Mouse (Mus musculus) liver, embryonic 14.5 days (tissue): Measurements from ENCODE around the gene Ppt2. TPM values are rescaled to one million over a fixed set of nuclear protein-coding genes. Genes with fewer than 3 reads are reported as not detected.

Experiments
- ATAC-seq: fragments of 200-750 bp; cut with Nextera tagmentation; 2 replicates; pipeline ENCODE4 v1.8.0; 2017; ENCODE audit warnings: moderate number of reproducible peaks, mild to moderate bottlenecking, moderate library complexity; ENCODE audit not compliant: insufficient read depth
- DNase-seq, 3 experiments: peaks; one replicate each; pipeline ENCODE4 v3.0.0-alpha.2; 2012 to 2013; ENCODE audit warnings: low read depth in 3 of 3, low spot score in 3 of 3
- H3K27ac ChIP-seq: fragments of 300-500 bp; sonication (generic); 2 replicates; pipeline ENCODE4 v1.5.1; 2014; ENCODE audit warnings: moderate library complexity, mild to moderate bottlenecking, control low read depth, inconsistent platforms
- H3K27me3 ChIP-seq: fragments of 300-500 bp; sonication (generic); 2 replicates; pipeline ENCODE4 v1.6.1; 2014; ENCODE audit warnings: mild to moderate bottlenecking, low read length, moderate library complexity; ENCODE audit not compliant: control insufficient read depth, insufficient read depth
- H3K36me3 ChIP-seq: fragments of 300-500 bp; sonication (generic); replicated peaks from 2 replicates; pipeline ENCODE4 v1.6.1; 2014; ENCODE audit warnings: low read depth; ENCODE audit not compliant: control insufficient read depth, insufficient read depth
- H3K4me1 ChIP-seq, 2 experiments: fragments of 200-500 bp in 1 of 2; fragments of 300-500 bp in 1 of 2; sonication (generic) in 1 of 2; replicated peaks; 2 replicates each; pipeline ENCODE4 v1.6.1; 2012 to 2014; ENCODE audit warnings: antibody characterized with exemption in 1 of 2, inconsistent platforms in 1 of 2, low read length in 1 of 2; ENCODE audit not compliant: control insufficient read depth in 2 of 2, insufficient read depth in 2 of 2
- H3K4me2 ChIP-seq: fragments of 300-500 bp; sonication (generic); 2 replicates; pipeline ENCODE4 v1.6.1; 2014; ENCODE audit warnings: low read depth, mild to moderate bottlenecking, control low read depth, moderate library complexity
- H3K4me3 ChIP-seq, 2 experiments: fragments of 200-500 bp in 1 of 2; fragments of 300-500 bp in 1 of 2; sonication (generic) in 1 of 2; 2 replicates each; pipeline ENCODE4 v1.5.1; 2012 to 2014; ENCODE audit warnings: low read depth in 2 of 2, low read length in 2 of 2, mild to moderate bottlenecking in 2 of 2, control low read depth in 1 of 2, inconsistent platforms in 1 of 2, moderate library complexity in 1 of 2; ENCODE audit not compliant: insufficient read depth in 1 of 2
- H3K9ac ChIP-seq: fragments of 300-500 bp; sonication (generic); replicated peaks from 2 replicates; pipeline ENCODE4 v1.6.1; 2014; ENCODE audit warnings: mild to moderate bottlenecking, control low read depth, moderate library complexity
- H3K9me3 ChIP-seq: fragments of 300-500 bp; sonication (generic); 2 replicates; pipeline ENCODE4 v1.6.1; 2016; ENCODE audit warnings: low read length, mixed read lengths; ENCODE audit not compliant: control insufficient read depth
- CTCF ChIP-seq: IDR thresholded peaks from 2 replicates; pipeline ENCODE4 v1.5.1; 2016; ENCODE audit warnings: antibody characterized with exemption, low read depth, control low read depth
- EP300 ChIP-seq: IDR thresholded peaks from 2 replicates; pipeline ENCODE4 v1.6.1; 2016; ENCODE audit warnings: antibody characterized with exemption, low read depth
- WGBS: fragments of 180-500 bp; shearing (Covaris S2); extraction: QIAGEN DNeasy Blood & Tissue Kit; methylation state at CpG from one replicate; pipeline ENCODE4 v1.1.7; 2014; ENCODE audit not compliant: insufficient replicate concordance; 5-methylcytosine and 5-hydroxymethylcytosine counted together
- polyA plus RNA-seq, 2 experiments: library from polyadenylated mRNA; depleted of rRNA in 1 of 2; stranded (reverse) in 1 of 2; unstranded in 1 of 2; fragments of >200 nt; fragmentation: Nextera tagmentation in 1 of 2; extraction: Ambion mirVana in 1 of 2; gene quantifications; 2 replicates each; pipeline versions ENCODE4 v1.2.1 to v1.2.3; 2012 to 2014

Gene Ppt2
- polyA plus RNA-seq (2012; rRNA removed), result 10.4 and 11.6 TPM in 2 replicates
- polyA plus RNA-seq (2014; fragmentation: Nextera tagmentation; extraction: Ambion mirVana), result 10.5 and 12.9 TPM in 2 replicates

DNA sequence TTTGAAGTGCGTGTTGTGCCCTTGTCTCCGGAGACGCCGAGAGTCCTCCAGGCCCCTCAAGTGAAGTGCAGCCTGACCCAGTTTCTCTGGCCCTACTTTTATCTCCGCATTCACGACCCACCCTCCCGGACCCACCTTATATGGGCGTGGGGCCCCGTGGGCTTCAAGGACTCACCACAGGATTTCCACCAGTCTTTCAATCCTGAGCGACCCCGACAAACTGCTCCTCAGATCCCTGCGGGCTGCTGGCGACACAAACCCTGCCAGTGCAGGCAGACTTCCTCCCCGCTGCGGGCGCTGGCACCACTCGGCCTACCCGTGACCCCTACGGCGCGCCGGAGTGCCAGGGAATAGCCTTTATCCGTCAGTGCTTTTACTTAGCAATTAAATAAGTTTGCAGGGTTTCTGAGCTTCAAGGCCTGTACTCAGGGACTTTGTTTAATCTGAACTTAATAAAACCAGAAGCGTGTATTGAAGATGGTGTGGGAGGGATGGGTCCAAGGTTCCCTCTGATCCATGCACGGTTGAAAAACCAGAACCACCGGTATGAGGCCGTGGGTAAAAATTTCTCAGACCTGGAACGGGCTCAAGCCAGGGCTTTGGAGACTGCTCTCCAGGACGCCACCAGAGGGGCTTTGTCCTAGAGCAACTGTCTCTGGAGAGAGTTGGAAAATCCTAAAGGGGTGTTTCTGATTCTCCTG is at the start of gene Ppt2:
TSS of gene Ppt2 (minus strand) at position 568 of the 701 bp plus-strand sequence.
- 9% methylated on average over 29 of the region's 29 CpGs for WGBS
- no peaks in the 10 kb centered on the region for H3K9me3 ChIP-seq
- H3K36me3 ChIP-seq, result no peaks in the 10 kb centered on the region
- DNase-seq (no peak), ATAC-seq (peak; percentile 6; the same call in 1 of the 2 replicates)
- H3K4me2 ChIP-seq, result peak within 1 kb of the TSS; percentile 88
- peak within 1 kb of the TSS; percentile 74 to 84 for H3K4me3 ChIP-seq
- peak within 1 kb of the TSS; percentile 68 for H3K9ac ChIP-seq
- H3K27ac ChIP-seq, result no peak within 1 kb of the TSS; the same call in 1 of the 2 replicates
- peaks cover 4 to 5% of the 10 kb centered on the region in 2 experiments; a peak in 3 of 4 replicates for H3K4me1 ChIP-seq
- TF ChIP-seq CTCF (no peak), EP300 (no peak)
- H3K27me3 ChIP-seq, result peaks cover 51% of the 10 kb centered on the region

DNA sequence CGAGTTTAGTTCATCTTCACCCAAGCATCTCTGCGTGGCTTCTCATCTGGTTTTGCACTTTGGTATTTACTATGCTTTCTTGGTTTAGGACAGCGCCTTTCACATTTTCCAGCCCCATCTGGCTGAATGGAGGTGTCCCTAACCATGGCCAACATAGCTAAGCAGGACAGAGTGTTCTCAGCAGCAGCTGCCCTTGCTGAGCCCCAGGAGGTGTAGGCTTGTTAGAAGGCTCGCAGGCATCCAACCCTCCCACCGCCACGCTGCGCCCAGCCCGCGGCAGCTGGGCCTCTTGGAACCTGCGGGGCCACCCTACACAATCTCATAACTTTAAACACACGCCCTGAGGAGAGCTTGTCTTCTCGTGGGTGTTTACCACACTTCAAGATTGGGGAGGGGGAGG is 48.4 kb upstream of the Ppt2 start:
- no peak for TF ChIP-seq CTCF
- no peak for TF ChIP-seq EP300
- Histone ChIP-seq H3K4me1 (no peaks in the 10 kb centered on the region), H3K4me3 (no peak overlapping the region), H3K9ac (no peak overlapping the region), H3K27me3 (peaks cover 20% of the 10 kb centered on the region), H3K36me3 (no peaks in the 10 kb centered on the region), H3K27ac (no peak overlapping the region), H3K9me3 (no peaks in the 10 kb centered on the region), H3K4me2 (no peak overlapping the region)
- ATAC-seq (no peak), DNase-seq (no peak)
- 53% methylated on average over 12 of the region's 12 CpGs for WGBS

DNA sequence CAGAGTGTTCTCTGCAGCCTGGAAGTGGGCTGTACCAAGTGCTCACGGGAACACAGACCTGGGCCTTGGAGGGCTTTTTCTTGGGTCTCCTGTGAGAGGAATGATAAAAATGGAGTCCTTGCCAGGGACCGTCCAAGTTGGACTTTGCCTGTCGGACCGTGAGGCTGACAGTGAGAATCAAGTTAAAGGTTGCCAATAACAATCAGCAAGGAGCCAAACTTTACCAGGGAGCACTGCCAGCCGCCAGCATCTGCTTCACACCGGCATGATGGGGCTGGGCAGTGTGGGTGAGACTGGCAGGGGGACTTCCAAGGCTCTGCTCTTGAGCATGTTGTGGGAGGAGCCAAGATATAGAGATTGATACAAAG is 47.8 kb upstream of the Ppt2 start:
- H3K4me3 ChIP-seq, result no peak overlapping the region
- no peak overlapping the region for H3K4me2 ChIP-seq
- TF ChIP-seq EP300 (no peak), CTCF (no peak)
- peaks cover 26% of the 10 kb centered on the region for H3K27me3 ChIP-seq
- DNase-seq (no peak), ATAC-seq (no peak)
- H3K9me3 ChIP-seq, result no peaks in the 10 kb centered on the region
- no peaks in the 10 kb centered on the region for H3K4me1 ChIP-seq
- WGBS, result 58% methylated on average over 6 of the region's 6 CpGs
- H3K36me3 ChIP-seq, result no peaks in the 10 kb centered on the region
- no peak overlapping the region for H3K27ac ChIP-seq
- H3K9ac ChIP-seq, result no peak overlapping the region

DNA sequence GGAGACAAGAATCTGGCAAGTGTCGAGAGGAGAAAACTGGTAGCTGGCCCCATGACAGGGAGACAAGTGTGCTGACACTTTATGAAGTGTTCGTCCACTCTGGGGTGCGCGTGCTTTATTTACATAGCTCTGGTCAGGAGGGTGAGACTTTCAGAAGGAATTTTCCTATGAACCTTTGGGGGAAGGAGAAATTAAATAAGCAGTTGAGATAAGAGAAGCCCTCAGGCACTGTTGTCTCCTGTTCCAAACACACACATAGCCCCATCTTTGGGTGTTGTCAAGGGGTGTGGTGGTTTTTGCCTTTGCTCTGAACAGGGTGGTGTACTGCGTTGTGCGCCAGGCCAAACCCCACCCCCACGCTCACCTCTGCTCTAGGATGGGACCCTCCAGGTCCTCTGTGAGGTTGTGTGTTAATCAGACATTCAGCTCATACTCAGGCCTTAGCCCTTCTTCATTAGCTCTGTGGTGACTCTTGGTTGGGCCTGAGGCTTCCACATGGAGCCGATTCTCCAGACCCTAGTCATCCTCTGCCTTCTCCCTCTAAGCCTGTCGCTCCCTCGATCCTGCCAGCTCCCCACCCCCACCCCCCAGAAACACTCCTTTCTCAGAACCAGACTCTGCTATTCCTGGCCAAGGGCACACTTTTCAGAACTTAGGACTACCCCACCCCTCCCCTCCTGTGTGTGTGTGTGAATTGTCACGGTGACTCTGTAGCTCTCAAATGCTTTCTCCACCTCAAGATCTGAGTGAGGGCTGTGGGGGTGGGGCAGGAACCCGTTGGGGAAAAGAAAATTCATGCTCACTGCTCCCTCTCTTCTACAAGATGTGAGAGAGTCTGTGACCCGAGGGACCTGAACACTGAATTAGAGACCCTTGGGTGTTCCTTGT is 47.1 kb upstream of the Ppt2 start:
- WGBS, result 55% methylated on average over 13 of the region's 13 CpGs
- Histone ChIP-seq H3K36me3 (no peaks in the 10 kb centered on the region), H3K9ac (no peak overlapping the region), H3K27ac (no peak overlapping the region), H3K4me1 (no peaks in the 10 kb centered on the region), H3K4me3 (no peak overlapping the region), H3K4me2 (no peak overlapping the region), H3K27me3 (peaks cover 32% of the 10 kb centered on the region), H3K9me3 (no peaks in the 10 kb centered on the region)
- no peak for TF ChIP-seq EP300
- TF ChIP-seq CTCF, result no peak
- no peak for DNase-seq
- no peak for ATAC-seq

DNA sequence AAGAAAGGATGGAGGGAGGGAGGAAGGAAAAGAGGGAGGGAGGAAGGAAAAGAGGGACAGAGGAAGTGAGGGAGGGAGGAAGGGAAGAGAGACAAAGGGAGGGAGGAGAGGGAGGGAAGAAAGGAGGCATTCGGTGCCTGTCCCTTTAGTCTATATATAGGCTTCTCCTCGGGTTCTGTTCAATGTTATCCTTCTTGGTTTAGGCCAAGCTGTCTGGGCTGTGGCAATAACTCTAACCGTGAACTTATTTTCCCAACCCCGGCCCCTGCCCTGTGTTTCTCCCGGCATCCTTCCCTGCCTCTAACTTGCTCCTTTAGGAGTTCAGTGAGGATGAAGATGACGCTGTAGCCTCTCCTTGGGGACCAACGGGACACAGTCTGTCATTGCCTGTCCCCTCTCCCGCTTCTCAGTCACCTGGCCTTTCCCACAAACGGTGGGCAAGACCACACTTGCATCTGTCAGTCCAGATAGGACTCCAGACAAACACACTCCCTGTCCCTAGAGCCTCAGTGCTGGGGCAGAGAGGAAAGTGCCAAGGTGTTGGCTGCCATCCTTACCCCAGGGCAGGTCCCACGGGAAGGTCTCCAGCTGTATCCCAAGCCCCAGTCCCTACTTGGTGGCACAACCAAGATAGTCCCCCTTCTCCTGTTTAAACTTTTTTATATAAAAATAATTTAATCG is 46.4 kb upstream of the Ppt2 start:
- H3K9me3 ChIP-seq, result no peaks in the 10 kb centered on the region
- ATAC-seq (no peak), DNase-seq (no peak)
- H3K4me1 ChIP-seq, result no peaks in the 10 kb centered on the region
- no peak overlapping the region for H3K4me2 ChIP-seq
- H3K27ac ChIP-seq, result no peak overlapping the region
- WGBS, result 45% methylated on average over 11 of the region's 11 CpGs
- no peak overlapping the region for H3K4me3 ChIP-seq
- TF ChIP-seq CTCF, result no peak
- no peak for TF ChIP-seq EP300
- H3K27me3 ChIP-seq, result peaks cover 39% of the 10 kb centered on the region
- no peak overlapping the region for H3K9ac ChIP-seq
- no peaks in the 10 kb centered on the region for H3K36me3 ChIP-seq
